Mouse (Mus musculus) skeletal muscle tissue, adult 2 months (tissue): ENCODE measurements around the gene Parp14.

Experiments used
- DNase-seq: peaks from one replicate; pipeline ENCODE4 v3.0.0-alpha.2; 2012; ENCODE audit warnings: low read depth, low spot score

The Parp14 gene

GRCm38 (mm10) chr16:35870581-35871047 is 730 bp downstream of the Parp14 start:
- no peak for DNase-seq

DNA sequence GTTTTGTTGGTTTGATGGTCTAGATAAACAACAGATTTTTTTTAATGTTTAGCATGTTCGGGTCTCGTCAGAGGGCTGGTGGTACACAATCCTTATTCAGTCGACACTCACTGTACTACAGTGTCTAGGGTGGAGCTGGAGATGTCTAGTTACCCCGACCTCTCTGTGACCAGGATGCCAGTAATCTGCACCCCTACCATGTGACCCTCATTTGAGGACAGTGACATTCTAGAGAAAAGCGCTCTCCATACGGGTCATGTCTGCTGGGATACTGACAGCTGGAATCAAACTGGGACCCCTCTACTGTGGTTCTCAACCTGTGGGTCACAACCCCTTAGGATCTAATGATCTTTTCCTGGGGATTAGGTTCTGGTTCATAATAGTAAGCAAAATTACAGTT is 1.7 kb downstream of the Parp14 start:
- DNase-seq, result no peak

DNA sequence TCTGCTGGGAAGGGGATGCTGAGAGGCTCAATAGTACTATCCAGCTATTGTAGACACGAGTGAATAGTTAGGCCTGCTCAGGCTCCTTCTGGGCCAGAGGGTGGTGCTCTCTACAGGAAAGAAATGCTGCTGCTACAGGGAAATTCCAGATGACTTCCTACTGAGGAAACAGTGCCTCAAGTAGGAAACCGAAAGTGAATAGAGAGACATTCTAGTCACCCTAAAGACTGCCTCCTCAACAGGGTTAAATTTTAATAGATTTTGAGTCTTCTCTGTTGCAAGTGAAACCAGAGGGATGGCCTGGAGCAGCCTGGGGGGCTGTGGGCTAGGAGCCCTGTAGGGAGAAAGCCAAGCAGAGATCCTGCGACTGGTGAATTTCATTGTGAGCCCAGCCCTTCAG is 2.2 kb downstream of the Parp14 start:
- no peak for DNase-seq

DNA sequence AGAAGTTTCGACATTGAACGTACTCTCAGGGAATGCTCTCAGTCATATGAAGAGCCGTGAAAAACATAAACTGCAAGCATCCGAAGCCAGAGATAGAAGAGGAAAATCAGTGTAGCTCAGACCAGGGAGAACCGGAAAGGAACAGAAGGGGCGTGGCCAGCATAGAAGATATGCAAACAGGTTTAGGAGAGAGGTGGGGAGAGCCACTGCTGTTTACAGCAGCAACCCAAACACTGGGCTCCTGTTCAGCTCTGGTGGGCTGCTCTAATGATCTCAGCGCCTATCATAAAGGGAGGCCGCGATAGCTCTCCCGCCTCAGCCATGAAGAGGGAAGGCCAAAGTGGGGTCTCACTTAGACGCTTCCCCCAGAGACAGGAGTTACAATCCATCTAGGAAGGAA is 3.6 kb downstream of the Parp14 start:
- DNase-seq, result no peak

GRCm38 (mm10) chr16:35862057-35862456 is 9.3 kb downstream of the Parp14 start:
- DNase-seq, result no peak

GRCm38 (mm10) chr16:35860236-35860635 is 11.1 kb downstream of the Parp14 start:
- no peak for DNase-seq

GRCm38 (mm10) chr16:35856766-35857165 is 14.6 kb downstream of the Parp14 start:
- DNase-seq, result no peak

DNA sequence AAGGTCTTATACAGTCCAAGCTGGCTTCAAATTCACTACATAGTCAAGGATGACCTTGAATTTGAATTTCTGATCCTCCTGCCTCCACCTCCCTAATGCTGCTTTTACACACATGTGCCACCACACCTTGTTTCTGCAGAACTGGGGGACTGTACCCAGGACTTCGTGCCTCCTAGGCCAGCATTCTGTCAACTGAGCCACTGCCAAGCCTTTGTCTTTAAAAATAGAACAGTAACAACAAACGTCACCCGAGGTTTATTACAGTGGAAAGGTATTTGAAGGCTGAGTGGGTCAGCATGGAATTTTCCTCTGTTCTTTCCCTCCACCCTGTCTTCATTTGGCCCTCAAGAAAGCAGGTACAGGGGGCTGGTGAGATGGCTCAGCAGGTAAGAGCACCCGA is 15.5 kb downstream of the Parp14 start:
- DNase-seq, result no peak

DNA sequence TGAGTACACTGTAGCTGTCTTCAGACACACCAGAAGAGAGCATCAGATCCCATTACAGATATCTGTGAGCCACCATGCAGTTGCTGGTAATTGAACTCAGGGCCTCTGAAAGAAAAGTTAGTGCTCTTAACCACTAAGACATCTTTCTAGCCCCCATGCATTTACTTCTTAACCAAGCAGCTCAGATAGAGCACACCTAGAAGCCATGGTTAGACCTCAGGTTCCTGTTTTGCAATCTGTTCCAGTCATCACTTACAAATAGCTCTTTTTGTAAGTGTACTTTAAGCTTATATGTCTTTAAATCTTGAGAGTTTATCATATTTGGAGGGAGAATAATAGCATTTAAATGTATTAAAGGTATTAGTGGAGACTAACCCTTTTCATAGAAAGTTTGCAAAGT is 24.2 kb downstream of the Parp14 start:
- no peak for DNase-seq

GRCm38 (mm10) chr16:35839680-35840079 is 31.7 kb downstream of the Parp14 start:
- DNase-seq, result no peak

DNA sequence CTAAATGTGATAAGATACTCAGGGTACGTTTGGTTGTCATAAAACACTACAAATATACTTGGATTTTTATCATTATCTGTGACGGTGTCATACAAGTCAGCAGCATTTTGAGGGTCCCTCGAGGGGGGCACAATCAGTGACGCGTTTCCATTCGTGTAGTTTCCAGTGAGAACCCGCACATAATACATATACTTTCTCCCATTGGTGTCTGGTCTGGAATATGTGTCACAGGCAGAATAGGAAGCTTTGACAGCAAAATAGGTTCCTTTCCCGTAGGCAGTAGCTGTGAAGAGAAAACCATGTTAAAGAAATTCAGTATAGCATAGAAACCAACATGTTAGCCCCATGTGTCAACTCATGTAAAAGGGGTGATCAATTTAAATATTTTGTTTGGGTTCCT is 36.7 kb downstream of the Parp14 start:
- no peak for DNase-seq

DNA sequence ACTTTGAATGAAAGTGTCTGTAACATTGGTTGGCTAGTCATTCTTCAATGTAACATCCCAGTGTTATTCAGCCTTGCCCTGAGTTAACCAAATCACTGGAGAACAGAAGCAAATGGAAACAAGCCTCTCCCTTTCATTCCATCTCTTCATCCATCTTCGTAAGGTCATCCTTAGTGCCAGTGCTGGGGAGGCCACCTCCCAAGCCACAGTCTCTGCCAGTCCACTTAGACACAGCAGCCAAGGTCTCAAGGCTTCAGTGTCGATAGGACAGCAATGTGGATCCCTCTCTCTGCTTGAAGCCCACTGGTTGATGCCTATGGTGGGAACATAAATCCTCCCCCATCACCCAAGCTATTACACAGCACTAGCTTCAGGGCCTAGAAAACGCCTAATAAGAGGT is 38.4 kb downstream of the Parp14 start:
- no peak for DNase-seq

- no peak for DNase-seq
These were observed 41.3 kb downstream of the Parp14 start for GRCm38 (mm10) chr16:35829999-35830398.

- peak; percentile 67 for DNase-seq
These were observed 53.9 kb downstream of the Parp14 start for GRCm38 (mm10) chr16:35817255-35818089.

GRCm38 (mm10) chr16:35813119-35813518 is 58.2 kb downstream of the Parp14 start:
- DNase-seq, result no peak

- no peak for DNase-seq
These were observed 62.5 kb downstream of the Parp14 start for GRCm38 (mm10) chr16:35808838-35809237.

- no peak for DNase-seq
These were observed 63.7 kb downstream of the Parp14 start for GRCm38 (mm10) chr16:35807663-35807992.

DNA sequence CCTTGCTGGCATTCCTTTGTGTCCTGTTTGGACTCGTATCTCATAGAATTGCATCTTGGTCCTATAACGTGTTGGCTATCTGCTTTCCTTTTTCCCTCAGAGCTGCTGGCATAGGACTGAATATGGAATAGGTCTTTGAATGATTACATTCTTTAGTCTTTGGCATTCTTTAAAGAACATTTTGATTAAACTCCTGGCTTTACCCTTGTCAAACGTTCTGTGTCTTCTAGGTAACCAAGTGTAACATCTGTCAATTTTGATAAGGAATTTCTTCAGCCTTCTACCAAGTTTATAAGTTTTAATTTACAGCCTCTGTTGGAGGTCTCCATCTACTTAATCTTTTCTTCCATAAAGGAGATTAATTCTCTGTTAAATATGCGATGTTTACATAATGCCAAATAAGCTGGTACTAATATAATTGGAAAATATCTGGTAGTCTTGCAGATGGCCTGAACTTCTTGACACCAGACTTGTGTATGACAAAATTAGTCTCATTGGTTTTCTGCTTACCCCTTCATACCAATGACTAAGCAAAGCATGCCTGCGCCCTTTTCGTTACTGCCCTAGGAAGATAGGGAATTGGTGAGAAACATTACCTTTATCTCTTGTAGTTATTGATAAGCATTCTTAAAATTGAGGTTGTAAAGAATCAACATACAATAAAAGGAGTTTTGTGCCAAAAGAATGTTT is 64.2 kb downstream of the Parp14 start:
- DNase-seq, result no peak

DNA sequence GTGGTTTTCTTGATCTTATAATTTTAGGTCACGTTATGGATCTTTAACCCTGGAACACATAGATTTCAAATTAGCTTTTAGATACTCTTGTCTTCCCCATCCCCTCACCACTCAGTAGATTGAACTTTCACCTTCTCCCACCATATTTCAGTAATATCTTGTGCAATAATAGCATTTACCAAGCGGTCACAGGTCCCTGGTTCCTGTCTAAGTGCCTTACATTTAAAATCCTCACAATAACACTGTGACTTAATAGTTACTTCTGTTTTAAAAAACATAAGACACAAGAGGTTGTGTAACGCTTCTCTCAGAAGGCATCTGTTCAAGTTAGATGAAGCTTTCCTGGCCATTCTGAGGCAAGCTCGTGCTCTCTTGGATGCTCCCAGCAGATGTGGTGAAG is 67.6 kb downstream of the Parp14 start:
- no peak for DNase-seq

DNA sequence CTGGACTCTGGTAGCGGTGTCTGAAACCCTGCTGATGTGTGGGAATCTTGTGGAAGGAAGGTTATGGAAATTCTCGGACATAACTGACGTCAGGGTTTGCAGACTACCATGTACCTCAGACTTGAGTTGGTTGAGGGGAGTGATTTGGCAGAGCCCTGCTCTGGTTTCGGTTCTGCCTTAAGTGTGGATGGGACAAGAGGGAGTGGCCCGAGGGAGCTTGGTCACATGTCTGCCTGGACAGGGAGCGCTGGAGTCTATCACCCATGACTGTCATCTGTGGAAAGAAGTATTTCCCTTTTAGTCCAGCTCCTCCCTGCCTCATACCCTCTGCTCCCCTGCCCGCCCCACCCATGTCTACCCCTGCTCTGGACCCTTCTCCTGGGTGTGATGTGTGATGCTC is 69.2 kb downstream of the Parp14 start:
- no peak for DNase-seq

GRCm38 (mm10) chr16:35791962-35792521 is 79.3 kb downstream of the Parp14 start:
- DNase-seq, result no peak

- peak; percentile 52 for DNase-seq
These were observed 83.0 kb downstream of the Parp14 start for GRCm38 (mm10) chr16:35788330-35788729.
